Mouse (Mus musculus) embryonic facial prominence, embryonic 11.5 days (tissue): ENCODE results near the gene Ppcdc. TPM values are rescaled to one million over a fixed set of nuclear protein-coding genes. Genes with fewer than 3 reads are reported as not detected.

Experiments used
- ATAC-seq: fragments of 200-750 bp; cut with Nextera tagmentation; replicated peaks from 2 replicates; pipeline ENCODE4 v1.8.0; 2017; ENCODE audit warnings: low read depth; ENCODE audit not compliant: insufficient number of reproducible peaks, low FRiP score, low TSS enrichment
- DNase-seq: peaks from one replicate; pipeline ENCODE4 v3.0.0-alpha.2; 2015; ENCODE audit warnings: low spot score
- H3K27ac ChIP-seq: fragments of 300-500 bp; sonication (generic); replicated peaks from 2 replicates; pipeline ENCODE4 v1.5.1; 2014; ENCODE audit warnings: mild to moderate bottlenecking, low read depth, low read length, control low read depth
- H3K27me3 ChIP-seq: fragments of 300-500 bp; sonication (generic); 2 replicates; pipeline ENCODE4 v1.6.1; 2014; ENCODE audit warnings: mild to moderate bottlenecking, low read length, moderate library complexity, mixed read lengths; ENCODE audit not compliant: control insufficient read depth, insufficient read depth
- H3K36me3 ChIP-seq: fragments of 300-500 bp; sonication (generic); replicated peaks from 2 replicates; pipeline ENCODE4 v1.6.1; 2014; ENCODE audit warnings: low read depth, mild to moderate bottlenecking, low read length, moderate library complexity, mixed read lengths; ENCODE audit not compliant: control insufficient read depth, insufficient read depth
- H3K4me1 ChIP-seq: fragments of 300-500 bp; sonication (generic); 2 replicates; pipeline ENCODE4 v1.6.1; 2014; ENCODE audit warnings: low read length, mixed read lengths; ENCODE audit not compliant: control insufficient read depth, insufficient read depth
- H3K4me2 ChIP-seq: fragments of 300-500 bp; sonication (generic); 2 replicates; pipeline ENCODE4 v1.6.1; 2014; ENCODE audit warnings: low read depth, mild to moderate bottlenecking, control low read depth, low read length, moderate library complexity
- H3K4me3 ChIP-seq: fragments of 300-500 bp; sonication (generic); 2 replicates; pipeline ENCODE4 v1.5.1; 2014; ENCODE audit warnings: low read depth, low read length, control low read depth
- H3K9ac ChIP-seq: fragments of 300-500 bp; sonication (generic); replicated peaks from 2 replicates; pipeline ENCODE4 v1.6.1; 2014; ENCODE audit warnings: mild to moderate bottlenecking, control low read depth, low read length
- H3K9me3 ChIP-seq: fragments of 300-500 bp; sonication (generic); replicated peaks from 2 replicates; pipeline ENCODE4 v1.6.1; 2016; ENCODE audit warnings: mild to moderate bottlenecking, low read length, inconsistent platforms, mixed read lengths; ENCODE audit not compliant: control insufficient read depth
- WGBS: fragments of 180-500 bp; shearing (Covaris S2); extraction: QIAGEN DNeasy Blood & Tissue Kit; methylation state at CpG from one replicate; pipeline ENCODE4 v1.1.7; 2014; 5-methylcytosine and 5-hydroxymethylcytosine counted together
- polyA plus RNA-seq: library from polyadenylated mRNA; unstranded; fragments of >200 nt; fragmentation: Nextera tagmentation; extraction: Ambion mirVana; gene quantifications from 2 replicates; pipeline ENCODE4 v1.2.1, GENCODE M21; 2014

Ppcdc gene
- polyA plus RNA-seq, 1 experiment from 2014 or later = 17.9 TPM

- Histone ChIP-seq H3K4me3 (no peak overlapping the region), H3K27ac (no peak overlapping the region), H3K27me3 (no peaks in the 10 kb centered on the region), H3K9me3 (no peaks in the 10 kb centered on the region), H3K36me3 (no peaks in the 10 kb centered on the region), H3K4me1 (no peaks in the 10 kb centered on the region), H3K9ac (no peak overlapping the region), H3K4me2 (no peak overlapping the region)
- ATAC-seq (no peak), DNase-seq (no peak)
- 81% methylated on average over 4 of the region's 4 CpGs for WGBS
These were observed 53.0 kb downstream of the Ppcdc start for GRCm38 (mm10) chr9:57386926-57387325.

GRCm38 (mm10) chr9:57384621-57385020 lies 55.3 kb downstream of the Ppcdc start:
- Histone ChIP-seq H3K9me3 (no peaks in the 10 kb centered on the region), H3K4me3 (no peak overlapping the region), H3K27me3 (no peaks in the 10 kb centered on the region), H3K4me2 (no peak overlapping the region), H3K9ac (no peak overlapping the region), H3K4me1 (no peaks in the 10 kb centered on the region), H3K36me3 (no peaks in the 10 kb centered on the region), H3K27ac (no peak overlapping the region)
- no peak for ATAC-seq
- WGBS = 79% methylated on average over 2 of the region's 2 CpGs
- DNase-seq = no peak

- 88% methylated on average over 3 of the region's 3 CpGs for WGBS
- no peak for ATAC-seq
- no peak overlapping the region for H3K4me2 ChIP-seq
These were observed 78.9 kb downstream of the Ppcdc start for GRCm38 (mm10) chr9:57360999-57361398.

GRCm38 (mm10) chr9:57354377-57355183 lies 85.3 kb downstream of the Ppcdc start:
- no peaks in the 10 kb centered on the region for H3K36me3 ChIP-seq
- no peak overlapping the region for H3K9ac ChIP-seq
- H3K27ac ChIP-seq = no peak overlapping the region
- H3K9me3 ChIP-seq = no peaks in the 10 kb centered on the region
- ATAC-seq = no peak
- DNase-seq = peak; percentile 12
- H3K4me1 ChIP-seq = no peaks in the 10 kb centered on the region
- H3K4me3 ChIP-seq = no peak overlapping the region
- no peak overlapping the region for H3K4me2 ChIP-seq
- H3K27me3 ChIP-seq = no peaks in the 10 kb centered on the region
- 59% methylated on average over 2 of the region's 2 CpGs for WGBS

More at GRCm38 (mm10) chr9:57360999-57361398, 78.9 kb downstream of the Ppcdc start:
- H3K4me3 ChIP-seq = no peak overlapping the region
- no peak for DNase-seq
- no peaks in the 10 kb centered on the region for H3K4me1 ChIP-seq
- H3K27ac ChIP-seq = no peak overlapping the region
- H3K9ac ChIP-seq = no peak overlapping the region
- H3K9me3 ChIP-seq = no peaks in the 10 kb centered on the region
- H3K27me3 ChIP-seq = no peaks in the 10 kb centered on the region
- H3K36me3 ChIP-seq = no peaks in the 10 kb centered on the region

GRCm38 (mm10) chr9:57351277-57351676 lies 88.6 kb downstream of the Ppcdc start:
- no peak for DNase-seq
- H3K27ac ChIP-seq = no peak overlapping the region
- no peaks in the 10 kb centered on the region for H3K4me1 ChIP-seq
- WGBS = 47% methylated on average over 2 of the region's 2 CpGs
- no peaks in the 10 kb centered on the region for H3K9me3 ChIP-seq
- no peaks in the 10 kb centered on the region for H3K36me3 ChIP-seq
- no peak overlapping the region for H3K4me3 ChIP-seq
- no peak overlapping the region for H3K4me2 ChIP-seq
- H3K27me3 ChIP-seq = no peaks in the 10 kb centered on the region
- no peak for ATAC-seq
- H3K9ac ChIP-seq = no peak overlapping the region

GRCm38 (mm10) chr9:57345902-57346301 lies 94.0 kb downstream of the Ppcdc start:
- 73% methylated on average over 1 of the region's 1 CpGs for WGBS
- Histone ChIP-seq H3K27me3 (no peaks in the 10 kb centered on the region), H3K9me3 (no peaks in the 10 kb centered on the region), H3K4me3 (no peak overlapping the region), H3K4me1 (no peaks in the 10 kb centered on the region), H3K9ac (no peak overlapping the region), H3K27ac (no peak overlapping the region), H3K36me3 (no peaks in the 10 kb centered on the region), H3K4me2 (no peak overlapping the region)
- ATAC-seq (no peak), DNase-seq (no peak)

DNA sequence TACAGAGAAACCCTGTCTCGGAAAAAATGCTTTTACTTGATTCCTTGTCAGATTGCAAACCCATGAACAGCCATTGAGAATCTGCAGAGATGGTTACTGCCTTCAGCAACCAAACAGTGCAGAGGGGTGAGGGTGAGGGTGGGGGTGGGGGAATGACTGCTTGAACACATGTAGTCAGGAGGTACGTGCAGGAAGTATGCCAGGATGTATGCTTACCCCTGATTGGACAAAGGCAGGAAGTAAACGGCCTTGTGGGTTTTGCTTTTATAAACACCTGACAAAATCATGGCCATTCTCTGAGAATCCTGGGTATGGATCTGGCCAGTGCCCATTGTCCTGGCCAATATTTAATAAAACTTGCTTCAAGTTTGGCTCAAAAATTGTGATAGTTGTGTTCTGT lies 96.2 kb downstream of the Ppcdc start:
- Histone ChIP-seq H3K9ac (no peak overlapping the region), H3K27ac (no peak overlapping the region), H3K4me1 (no peaks in the 10 kb centered on the region), H3K9me3 (no peaks in the 10 kb centered on the region), H3K4me2 (no peak overlapping the region), H3K27me3 (no peaks in the 10 kb centered on the region), H3K36me3 (no peaks in the 10 kb centered on the region), H3K4me3 (no peak overlapping the region)
- no peak for DNase-seq
- 69% methylated on average over 3 of the region's 3 CpGs for WGBS
- no peak for ATAC-seq

DNA sequence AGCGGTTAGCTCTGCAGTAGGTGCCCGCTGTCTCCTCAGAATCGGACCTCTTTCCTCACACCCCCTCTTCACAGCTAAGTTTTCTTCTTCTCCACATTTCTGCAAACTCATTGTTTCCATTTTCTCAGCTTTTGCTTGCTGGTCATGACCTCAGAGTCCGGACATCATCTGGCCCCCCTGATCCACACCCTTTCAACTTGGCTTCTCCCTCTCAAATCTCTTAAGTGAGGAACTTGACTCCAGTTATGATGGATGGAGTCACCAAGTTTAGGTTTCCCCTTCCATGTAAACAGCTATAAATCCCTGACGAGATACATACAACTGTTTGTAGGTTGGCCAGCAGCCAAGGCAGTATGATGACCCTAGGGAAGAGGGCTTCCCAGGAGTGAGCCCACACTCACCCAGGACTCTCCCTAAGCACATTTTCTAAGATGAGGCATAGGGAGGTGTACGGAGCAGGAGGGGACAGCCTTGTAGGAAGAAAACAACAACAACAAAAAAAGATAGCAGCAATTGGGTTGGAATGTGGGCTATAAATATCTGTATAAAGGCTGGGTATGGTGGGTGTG lies 96.9 kb downstream of the Ppcdc start:
- DNase-seq = no peak
- Histone ChIP-seq H3K27ac (no peak overlapping the region), H3K4me1 (no peaks in the 10 kb centered on the region), H3K9ac (no peak overlapping the region), H3K4me2 (no peak overlapping the region), H3K27me3 (no peaks in the 10 kb centered on the region), H3K9me3 (no peaks in the 10 kb centered on the region), H3K4me3 (no peak overlapping the region), H3K36me3 (no peaks in the 10 kb centered on the region)
- no peak for ATAC-seq
- WGBS = 83% methylated on average over 6 of the region's 6 CpGs
